Mouse (Mus musculus): ENCODE measurements around the gene Lrrk2. TPM values are rescaled to one million over a fixed set of nuclear protein-coding genes. Genes with fewer than 3 reads are reported as not detected.

The Lrrk2 gene
- polyA plus RNA-seq, 1 experiment from 2014 or later = 1.5 TPM

DNA sequence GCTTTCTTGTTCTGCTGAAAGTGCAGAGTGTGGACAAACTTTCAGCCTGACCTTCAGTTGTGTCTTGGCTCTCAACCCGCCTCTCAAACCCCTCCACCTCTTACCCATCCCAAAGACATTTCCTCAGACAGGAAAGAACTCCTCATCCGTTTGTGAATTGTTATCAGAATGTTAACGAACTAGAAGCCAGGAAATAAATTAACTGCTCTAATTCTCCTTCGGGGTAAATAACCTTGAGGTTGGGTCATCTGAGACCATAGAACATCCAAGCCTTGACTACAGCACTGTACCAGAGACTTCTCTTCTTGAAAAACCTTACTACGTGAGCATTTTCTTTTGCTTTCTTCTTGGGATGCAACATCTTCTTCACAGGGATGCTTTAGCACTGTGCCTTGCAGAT, 988 bp upstream of the Lrrk2 start:
- Histone ChIP-seq H3K36me3 (ENCODE audit: control insufficient read depth, insufficient read depth) (no peaks in the 10 kb centered on the region), H3K4me2 (ENCODE audit: low read depth, low read length) (no peak overlapping the region), H3K9me3 (replicated peaks; ENCODE audit: control insufficient read depth, low read length) (no peaks in the 10 kb centered on the region), H3K4me1 (ENCODE audit: control insufficient read depth, low read depth, low read length) (no peaks in the 10 kb centered on the region), H3K27me3 (ENCODE audit: control insufficient read depth, insufficient read depth, low read depth, low read length) (no peaks in the 10 kb centered on the region), H3K9ac (ENCODE audit: low read depth, low read length) (no peak overlapping the region), H3K4me3 (ENCODE audit: low read depth, low read length) (no peak overlapping the region), H3K27ac (ENCODE audit: low read length) (no peak overlapping the region)
- 43% methylated on average over 5 of the region's 5 CpGs for WGBS (ENCODE audit: insufficient replicate concordance)
- no peak for ATAC-seq (ENCODE audit: low read depth)

DNA sequence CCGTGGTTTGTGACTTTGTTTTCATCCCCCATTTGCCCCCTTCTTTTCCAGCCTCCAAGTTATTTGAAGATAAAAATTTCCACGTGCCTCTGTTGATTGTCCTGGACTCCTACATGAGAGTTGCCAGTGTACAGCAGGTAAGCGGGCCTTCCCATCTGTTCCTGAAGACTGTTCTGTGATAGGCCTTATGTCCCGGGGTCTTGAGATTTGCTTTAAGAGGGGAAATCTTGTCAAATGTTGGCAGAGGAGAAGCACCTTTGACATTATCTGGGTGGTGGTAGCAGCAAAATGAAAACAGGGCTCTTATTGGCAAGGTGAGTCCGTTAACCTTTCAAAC, 562 bp downstream of the Lrrk2 start:
- Histone ChIP-seq H3K9me3 (replicated peaks; ENCODE audit: control insufficient read depth, low read length) (no peaks in the 10 kb centered on the region), H3K9ac (ENCODE audit: low read depth, low read length) (peak overlapping the region; percentile 48; the same call in 1 of the 2 replicates), H3K4me1 (ENCODE audit: control insufficient read depth, low read depth, low read length) (no peaks in the 10 kb centered on the region), H3K36me3 (ENCODE audit: control insufficient read depth, insufficient read depth) (no peaks in the 10 kb centered on the region), H3K4me3 (ENCODE audit: low read depth, low read length) (peak overlapping the region; percentile 57), H3K27me3 (ENCODE audit: control insufficient read depth, insufficient read depth, low read depth, low read length) (no peaks in the 10 kb centered on the region), H3K4me2 (ENCODE audit: low read depth, low read length) (peak overlapping the region; percentile 57), H3K27ac (ENCODE audit: low read length) (peak overlapping the region; percentile 67; the same call in 1 of the 2 replicates)
- WGBS (ENCODE audit: insufficient replicate concordance) = 33% methylated on average over 5 of the region's 5 CpGs
- no peak for ATAC-seq (ENCODE audit: low read depth)

GRCm38 (mm10) chr15:91680116-91680515, 7.1 kb downstream of the Lrrk2 start:
- H3K4me3 ChIP-seq (ENCODE audit: low read depth, low read length) = no peak overlapping the region
- no peak overlapping the region for H3K9ac ChIP-seq (ENCODE audit: low read depth, low read length)
- no peak overlapping the region for H3K27ac ChIP-seq (ENCODE audit: low read length)
- H3K27me3 ChIP-seq (ENCODE audit: control insufficient read depth, insufficient read depth, low read depth, low read length) = no peaks in the 10 kb centered on the region
- no peaks in the 10 kb centered on the region for H3K36me3 ChIP-seq (ENCODE audit: control insufficient read depth, insufficient read depth)
- 43% methylated on average over 2 of the region's 2 CpGs for WGBS (ENCODE audit: insufficient replicate concordance)
- no peaks in the 10 kb centered on the region for H3K9me3 ChIP-seq (replicated peaks; ENCODE audit: control insufficient read depth, low read length)
- no peak for ATAC-seq (ENCODE audit: low read depth)
- no peaks in the 10 kb centered on the region for H3K4me1 ChIP-seq (ENCODE audit: control insufficient read depth, low read depth, low read length)
- no peak overlapping the region for H3K4me2 ChIP-seq (ENCODE audit: low read depth, low read length)

DNA sequence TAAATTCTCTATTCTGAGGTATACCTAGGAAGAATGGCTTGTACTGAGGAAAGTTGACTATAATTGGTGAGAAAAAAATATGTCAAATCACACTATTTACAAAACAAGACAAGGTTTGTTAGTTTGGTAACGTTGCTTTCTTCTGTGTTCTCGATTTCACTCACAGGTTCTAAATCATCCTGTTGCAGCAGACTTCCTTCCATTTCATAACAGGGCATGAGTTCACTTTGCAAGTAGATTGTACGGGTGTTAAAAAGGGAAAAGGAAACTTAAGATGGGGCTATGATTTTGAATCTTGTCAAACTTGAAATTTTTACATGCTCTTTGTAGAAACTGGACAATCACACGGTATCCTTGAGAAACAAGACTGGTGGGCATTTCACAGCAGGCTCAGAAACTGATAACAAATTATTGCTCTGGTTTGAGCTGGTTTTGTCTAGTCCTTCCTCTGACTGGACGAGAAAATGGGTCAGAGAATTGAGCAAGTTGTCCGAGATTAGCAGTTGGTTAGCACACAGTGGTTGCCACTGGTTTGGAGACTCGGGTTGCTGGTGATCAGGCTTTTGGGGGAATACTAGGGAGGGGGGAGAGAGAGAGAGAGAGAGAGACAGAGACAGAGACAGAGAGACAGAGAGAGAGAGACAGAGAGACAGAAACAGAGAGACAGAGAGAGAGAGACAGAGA, 13.0 kb downstream of the Lrrk2 start:
- Histone ChIP-seq H3K36me3 (ENCODE audit: control insufficient read depth, insufficient read depth) (no peaks in the 10 kb centered on the region), H3K9me3 (replicated peaks; ENCODE audit: control insufficient read depth, low read length) (no peaks in the 10 kb centered on the region), H3K4me1 (ENCODE audit: control insufficient read depth, low read depth, low read length) (no peaks in the 10 kb centered on the region), H3K9ac (ENCODE audit: low read depth, low read length) (no peak overlapping the region), H3K4me2 (ENCODE audit: low read depth, low read length) (no peak overlapping the region), H3K4me3 (ENCODE audit: low read depth, low read length) (no peak overlapping the region), H3K27ac (ENCODE audit: low read length) (no peak overlapping the region), H3K27me3 (ENCODE audit: control insufficient read depth, insufficient read depth, low read depth, low read length) (no peaks in the 10 kb centered on the region)
- no peak for ATAC-seq (ENCODE audit: low read depth)
- 41% methylated on average over 7 of the region's 7 CpGs for WGBS (ENCODE audit: insufficient replicate concordance)

GRCm38 (mm10) chr15:91690648-91691047, 17.7 kb downstream of the Lrrk2 start:
- no peak overlapping the region for H3K9ac ChIP-seq (ENCODE audit: low read depth, low read length)
- H3K4me1 ChIP-seq (ENCODE audit: control insufficient read depth, low read depth, low read length) = no peaks in the 10 kb centered on the region
- H3K4me2 ChIP-seq (ENCODE audit: low read depth, low read length) = no peak overlapping the region
- H3K4me3 ChIP-seq (ENCODE audit: low read depth, low read length) = no peak overlapping the region
- H3K27me3 ChIP-seq (ENCODE audit: control insufficient read depth, insufficient read depth, low read depth, low read length) = no peaks in the 10 kb centered on the region
- H3K36me3 ChIP-seq (ENCODE audit: control insufficient read depth, insufficient read depth) = no peaks in the 10 kb centered on the region
- 69% methylated on average over 9 of the region's 9 CpGs for WGBS (ENCODE audit: insufficient replicate concordance)
- no peak overlapping the region for H3K27ac ChIP-seq (ENCODE audit: low read length)
- ATAC-seq (ENCODE audit: low read depth) = no peak
- H3K9me3 ChIP-seq (replicated peaks; ENCODE audit: control insufficient read depth, low read length) = no peaks in the 10 kb centered on the region

- H3K4me3 ChIP-seq (ENCODE audit: low read depth, low read length) = no peak overlapping the region
- H3K27ac ChIP-seq (ENCODE audit: low read length) = no peak overlapping the region
- no peak for ATAC-seq (ENCODE audit: low read depth)
- H3K4me2 ChIP-seq (ENCODE audit: low read depth, low read length) = no peak overlapping the region
- no peaks in the 10 kb centered on the region for H3K4me1 ChIP-seq (ENCODE audit: control insufficient read depth, low read depth, low read length)
- no peak overlapping the region for H3K9ac ChIP-seq (ENCODE audit: low read depth, low read length)
- H3K36me3 ChIP-seq (ENCODE audit: control insufficient read depth, insufficient read depth) = no peaks in the 10 kb centered on the region
- H3K9me3 ChIP-seq (replicated peaks; ENCODE audit: control insufficient read depth, low read length) = no peaks in the 10 kb centered on the region
- WGBS (ENCODE audit: insufficient replicate concordance) = 52% methylated on average over 1 of the region's 1 CpGs
- H3K27me3 ChIP-seq (ENCODE audit: control insufficient read depth, insufficient read depth, low read depth, low read length) = no peaks in the 10 kb centered on the region
Observed at GRCm38 (mm10) chr15:91693051-91693450, 20.1 kb downstream of the Lrrk2 start.

- Histone ChIP-seq H3K36me3 (ENCODE audit: control insufficient read depth, insufficient read depth) (no peaks in the 10 kb centered on the region), H3K9me3 (replicated peaks; ENCODE audit: control insufficient read depth, low read length) (no peaks in the 10 kb centered on the region), H3K4me2 (ENCODE audit: low read depth, low read length) (no peak overlapping the region), H3K27me3 (ENCODE audit: control insufficient read depth, insufficient read depth, low read depth, low read length) (no peaks in the 10 kb centered on the region), H3K4me3 (ENCODE audit: low read depth, low read length) (no peak overlapping the region), H3K4me1 (ENCODE audit: control insufficient read depth, low read depth, low read length) (no peaks in the 10 kb centered on the region), H3K27ac (ENCODE audit: low read length) (no peak overlapping the region), H3K9ac (ENCODE audit: low read depth, low read length) (no peak overlapping the region)
- no peak for ATAC-seq (ENCODE audit: low read depth)
- 75% methylated on average over 2 of the region's 2 CpGs for WGBS (ENCODE audit: insufficient replicate concordance)
Observed at GRCm38 (mm10) chr15:91693856-91694255, 20.9 kb downstream of the Lrrk2 start.

GRCm38 (mm10) chr15:91700841-91701240, 27.9 kb downstream of the Lrrk2 start:
- Histone ChIP-seq H3K27me3 (ENCODE audit: control insufficient read depth, insufficient read depth, low read depth, low read length) (no peaks in the 10 kb centered on the region), H3K4me3 (ENCODE audit: low read depth, low read length) (no peak overlapping the region), H3K4me2 (ENCODE audit: low read depth, low read length) (no peak overlapping the region), H3K27ac (ENCODE audit: low read length) (no peak overlapping the region), H3K4me1 (ENCODE audit: control insufficient read depth, low read depth, low read length) (no peaks in the 10 kb centered on the region), H3K36me3 (ENCODE audit: control insufficient read depth, insufficient read depth) (no peaks in the 10 kb centered on the region), H3K9me3 (replicated peaks; ENCODE audit: control insufficient read depth, low read length) (no peaks in the 10 kb centered on the region), H3K9ac (ENCODE audit: low read depth, low read length) (no peak overlapping the region)
- WGBS (ENCODE audit: insufficient replicate concordance) = 34% methylated on average over 1 of the region's 1 CpGs
- no peak for ATAC-seq (ENCODE audit: low read depth)

- Histone ChIP-seq H3K4me2 (ENCODE audit: low read depth, low read length) (no peak overlapping the region), H3K9me3 (replicated peaks; ENCODE audit: control insufficient read depth, low read length) (no peaks in the 10 kb centered on the region), H3K27me3 (ENCODE audit: control insufficient read depth, insufficient read depth, low read depth, low read length) (no peaks in the 10 kb centered on the region), H3K27ac (ENCODE audit: low read length) (no peak overlapping the region), H3K4me1 (ENCODE audit: control insufficient read depth, low read depth, low read length) (no peaks in the 10 kb centered on the region), H3K9ac (ENCODE audit: low read depth, low read length) (no peak overlapping the region), H3K36me3 (ENCODE audit: control insufficient read depth, insufficient read depth) (no peaks in the 10 kb centered on the region), H3K4me3 (ENCODE audit: low read depth, low read length) (no peak overlapping the region)
- WGBS (ENCODE audit: insufficient replicate concordance) = 30% methylated on average over 8 of the region's 8 CpGs
- ATAC-seq (ENCODE audit: low read depth) = peak; percentile 47; the same call in 1 of the 2 replicates
Observed at GRCm38 (mm10) chr15:91702991-91703715, 30.2 kb downstream of the Lrrk2 start.

Data from liver, embryonic 16.5 days (tissue).